Comparison of ENCODE assay signal across 8 mouse cellular contexts in the genomic region with DNA sequence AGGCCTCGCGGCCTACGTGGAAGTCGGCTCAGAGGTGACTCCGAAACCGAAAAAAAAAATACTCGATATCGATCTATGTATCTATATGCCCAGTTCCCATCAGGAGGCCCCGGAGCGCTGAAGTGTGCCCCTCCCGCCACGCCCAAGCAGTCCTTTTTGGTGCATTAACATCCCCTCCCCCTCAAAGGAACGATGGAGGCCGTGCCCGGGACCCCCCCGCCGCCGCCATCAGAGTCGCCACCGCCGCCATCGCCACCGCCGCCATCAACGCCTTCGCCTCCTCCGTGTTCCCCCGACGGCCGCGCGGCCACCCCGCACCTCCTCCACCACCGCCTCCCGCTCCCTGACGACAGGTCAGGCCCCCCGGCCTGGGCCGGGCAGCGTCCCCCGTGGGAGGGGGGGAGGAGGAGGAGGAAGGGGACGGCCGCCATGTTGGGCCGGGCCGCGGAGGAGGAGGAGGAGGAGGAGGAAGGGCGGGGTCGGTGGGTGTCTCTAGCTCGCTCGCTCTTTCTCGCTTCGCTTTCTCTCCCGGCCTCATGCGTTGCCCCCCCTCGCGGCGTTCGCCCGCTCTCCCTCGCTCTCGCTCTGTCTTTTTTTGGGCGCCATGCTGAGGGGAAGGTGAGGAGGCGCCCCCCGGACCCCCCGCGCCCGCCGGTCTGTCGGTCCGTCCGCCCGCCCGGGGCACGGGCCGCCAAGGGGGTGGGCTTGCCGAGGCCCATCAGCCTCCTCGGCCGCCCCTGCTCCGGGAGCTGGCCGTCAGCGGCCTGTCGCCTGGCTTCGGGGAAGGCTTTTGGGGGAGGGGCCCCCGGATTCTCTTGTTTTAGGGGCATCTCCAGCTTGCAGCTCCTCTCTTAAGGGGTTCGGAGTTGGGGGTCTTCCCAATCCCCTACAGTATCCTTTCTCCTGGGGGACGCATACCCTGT. TPM values are rescaled to one million over a fixed set of nuclear protein-coding genes. Genes with fewer than 3 reads are reported as not detected.
DNase-seq lines count a peak whose midpoint lies in the region; ATAC-seq and TF ChIP-seq lines count a peak whose summit lies in the region.

Zc3h4 (plus strand) TSS at position 222 of the 923 bp plus-strand sequence.

- TF ChIP-seq POLR2A in kidney, adult 2 months (IDR thresholded peaks at IDR 0.05; ENCODE audit: low read depth, low read length), result peak; percentile 69

- H3K27ac ChIP-seq in embryonic facial prominence, embryonic 13.5 days, result peak within 1 kb of the TSS; percentile 100
- peak within 1 kb of the TSS; percentile 100 for H3K27ac ChIP-seq in kidney, adult 2 months (ENCODE audit: insufficient read depth, low read depth, low read length)
- peak within 1 kb of the TSS; percentile 100 for H3K27ac ChIP-seq in limb, embryonic 13.5 days
- H3K27ac ChIP-seq in midbrain, embryonic 15.5 days, result peak within 1 kb of the TSS; percentile 100

- H3K27me3 ChIP-seq in embryonic facial prominence, embryonic 13.5 days, result no peaks in the 10 kb centered on the region
- H3K27me3 ChIP-seq in kidney, adult 2 months (replicated peaks; ENCODE audit: control insufficient read depth, insufficient read depth, low read length), result no peaks in the 10 kb centered on the region
- H3K27me3 ChIP-seq in limb, embryonic 13.5 days, result no peaks in the 10 kb centered on the region
- no peaks in the 10 kb centered on the region for H3K27me3 ChIP-seq in midbrain, embryonic 15.5 days (replicated peaks)

- ATAC-seq in embryonic facial prominence, embryonic 13.5 days (ENCODE audit: insufficient number of reproducible peaks, insufficient read depth, low FRiP score, low TSS enrichment, low read depth), result peak; percentile 43
- peak; percentile 54 for ATAC-seq in limb, embryonic 13.5 days (ENCODE audit: low FRiP score, low read depth)
- ATAC-seq in midbrain, embryonic 15.5 days (replicated peaks), result peak; percentile 35

- H3K4me3 ChIP-seq in embryonic facial prominence, embryonic 13.5 days, result peak within 1 kb of the TSS; percentile 88
- peak within 1 kb of the TSS; percentile 89 for H3K4me3 ChIP-seq in kidney, adult 2 months (ENCODE audit: insufficient read depth, low read depth, low read length)
- H3K4me3 ChIP-seq in limb, embryonic 13.5 days, result peak within 1 kb of the TSS; percentile 91
- peak within 1 kb of the TSS; percentile 80 for H3K4me3 ChIP-seq in midbrain, embryonic 15.5 days

- DNase-seq in 3T3-L1 (ENCODE audit: low read depth, low spot score), result peak; percentile 76
- peak; percentile 91 to 95 for DNase-seq in adrenal gland, postnatal 36 days
- peak; percentile 94 to 96 for DNase-seq in heart, adult 18-20 months
- peak; percentile 94 for DNase-seq in kidney, adult 2 months
- peak; percentile 90 to 91 for DNase-seq in spleen, adult 18-20 months

- no peaks in the 10 kb centered on the region for H3K36me3 ChIP-seq in embryonic facial prominence, embryonic 13.5 days
- H3K36me3 ChIP-seq in kidney, adult 2 months (ENCODE audit: control insufficient read depth, insufficient read depth, low read length), result no peaks in the 10 kb centered on the region
- H3K36me3 ChIP-seq in limb, embryonic 13.5 days, result no peaks in the 10 kb centered on the region
- no peaks in the 10 kb centered on the region for H3K36me3 ChIP-seq in midbrain, embryonic 15.5 days (replicated peaks)

- peaks cover 37% of the 10 kb centered on the region for H3K4me1 ChIP-seq in embryonic facial prominence, embryonic 13.5 days
- peaks cover 29% of the 10 kb centered on the region for H3K4me1 ChIP-seq in kidney, adult 2 months (ENCODE audit: control insufficient read depth, insufficient read depth, low read length)
- peaks cover 39% of the 10 kb centered on the region for H3K4me1 ChIP-seq in limb, embryonic 13.5 days
- peaks cover 34% of the 10 kb centered on the region for H3K4me1 ChIP-seq in midbrain, embryonic 15.5 days

- TF ChIP-seq CTCF in kidney, adult 2 months (conservative IDR thresholded peaks at IDR 0.05; ENCODE audit: insufficient read depth, insufficient read length, low read depth, low read length), result no peak

- H3K9ac ChIP-seq in embryonic facial prominence, embryonic 13.5 days, result peak within 1 kb of the TSS; percentile 100
- H3K9ac ChIP-seq in limb, embryonic 13.5 days, result peak within 1 kb of the TSS; percentile 100
- H3K9ac ChIP-seq in midbrain, embryonic 15.5 days, result peak within 1 kb of the TSS; percentile 100

- H3K4me2 ChIP-seq in embryonic facial prominence, embryonic 13.5 days, result peak within 1 kb of the TSS; percentile 89
- H3K4me2 ChIP-seq in limb, embryonic 13.5 days (replicated peaks), result peak within 1 kb of the TSS; percentile 93
- peak within 1 kb of the TSS; percentile 57 for H3K4me2 ChIP-seq in midbrain, embryonic 15.5 days

- no peaks in the 10 kb centered on the region for H3K9me3 ChIP-seq in embryonic facial prominence, embryonic 13.5 days
- no peaks in the 10 kb centered on the region for H3K9me3 ChIP-seq in limb, embryonic 13.5 days
- H3K9me3 ChIP-seq in midbrain, embryonic 15.5 days, result no peaks in the 10 kb centered on the region

- under 1% methylated on average over 72 of the region's 85 CpGs for WGBS in embryonic facial prominence, embryonic 13.5 days
- under 1% methylated on average over 70 of the region's 85 CpGs for WGBS in kidney, adult 2 months
- under 1% methylated on average over 64 of the region's 85 CpGs for whole genome bisulfite sequencing in limb, embryonic 13.5 days
- WGBS in midbrain, embryonic 15.5 days, result under 1% methylated on average over 59 of the region's 85 CpGs

RNA-seq across cellular contexts. Expression of gene Zc3h4, which starts in this region (rescaled TPM):
- total RNA-seq in adrenal gland, postnatal 36 days (2021), result 10 to 100 TPM; 38.3 to 39.0 TPM
- 17.6 and 20.2 TPM in 2 replicates for polyA plus RNA-seq in embryonic facial prominence, embryonic 13.5 days (2015; fragmentation: Nextera tagmentation; extraction: Ambion mirVana)
- total RNA-seq in heart, adult 18-20 months (2021), result 10 to 100 TPM; 25.4 to 34.5 TPM
- polyA plus RNA-seq in kidney, adult 2 months (2012; rRNA removed), result 23.9 and 25.9 TPM in 2 replicates
- polyA plus RNA-seq in limb, embryonic 13.5 days (2015; fragmentation: Nextera tagmentation; extraction: Ambion mirVana), result 18.2 and 18.5 TPM in 2 replicates
- 20.0 and 22.1 TPM in 2 replicates for polyA plus RNA-seq in midbrain, embryonic 15.5 days (2015; fragmentation: Nextera tagmentation; extraction: Ambion mirVana)

Comparison
In these comparisons a context has a peak if more than half of its experiments do, and no peak if none do; other contexts are left out.
1. Peak in every context shown above with its lines: DNase-seq, ATAC-seq, H3K4me3 ChIP-seq and H3K27ac ChIP-seq.